Mouse (Mus musculus) lung, postnatal 0 days (tissue): ENCODE data around the gene Sinhcaf.

Experiments
- CTCF ChIP-seq: IDR thresholded peaks from 2 replicates; pipeline ENCODE4 v1.5.1; 2016; ENCODE audit warnings: antibody characterized with exemption, mild to moderate bottlenecking
- EP300 ChIP-seq: IDR thresholded peaks from 2 replicates; pipeline ENCODE4 v1.6.1; 2016; ENCODE audit warnings: antibody characterized with exemption, mild to moderate bottlenecking, control low read depth

DNA sequence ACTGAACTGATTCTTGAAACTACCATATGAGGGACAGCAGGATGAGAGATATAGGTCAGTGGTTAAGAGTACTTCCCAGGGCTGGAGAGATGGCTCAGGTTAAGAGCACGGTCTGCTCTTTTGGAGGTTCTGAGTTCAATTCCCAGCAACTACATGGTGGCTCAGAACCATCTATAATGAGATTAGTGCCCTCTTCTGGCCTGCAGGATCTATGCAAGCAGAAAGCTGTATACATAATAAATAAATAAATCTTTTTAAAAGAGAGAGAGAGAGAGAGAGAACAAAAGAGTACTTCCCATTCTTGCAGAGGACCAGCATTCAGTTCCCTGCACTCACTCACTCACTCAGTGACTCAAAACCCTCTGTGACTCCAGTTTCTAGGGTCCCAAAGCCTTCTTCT, 12.4 kb upstream of the Sinhcaf start:
- TF ChIP-seq CTCF: peak; percentile 31; the same call in 1 of the 2 replicates
- no peak for TF ChIP-seq EP300
